Mouse (Mus musculus) MEL (cell line): Measurements from ENCODE around the gene Med15.

Source experiments
- CTCF ChIP-seq, 3 experiments: IDR thresholded peaks in 2 of 3; conservative IDR thresholded peaks in 1 of 3; 2 replicates each; pipeline ENCODE4 v1.5.1; 2011 to 2012; ENCODE audit warnings: low read length in 3 of 3, low read depth in 2 of 3, mild to moderate bottlenecking in 2 of 3, improper control_type of control experiment in 1 of 3, inconsistent platforms in 1 of 3, mixed read lengths in 1 of 3, moderate library complexity in 1 of 3; ENCODE audit not compliant: control insufficient read depth in 1 of 3, insufficient read depth in 1 of 3, poor library complexity in 1 of 3, severe bottlenecking in 1 of 3
- E2F4 ChIP-seq: IDR thresholded peaks from 2 replicates; pipeline ENCODE4 v1.6.1; 2011; ENCODE audit warnings: low read depth, low read length, improper control_type of control experiment, borderline replicate concordance
- EP300 ChIP-seq, 2 experiments: IDR thresholded peaks; 2 replicates each; pipeline ENCODE4 v1.6.1; 2011; ENCODE audit warnings: improper control_type of control experiment in 2 of 2, low read length in 2 of 2, low read depth in 1 of 2, mild to moderate bottlenecking in 1 of 2
- HCFC1 ChIP-seq: IDR thresholded peaks from 2 replicates; pipeline ENCODE4 v1.6.1; 2012; ENCODE audit warnings: low read depth, mild to moderate bottlenecking, inconsistent platforms, low read length, improper control_type of control experiment, moderate library complexity
- JUND ChIP-seq: IDR thresholded peaks from 2 replicates; pipeline ENCODE4 v1.6.1; 2011; ENCODE audit warnings: low read depth, mild to moderate bottlenecking, improper control_type of control experiment, low read length
- MAFK ChIP-seq: IDR thresholded peaks from 2 replicates; pipeline ENCODE4 v1.6.1; 2011; ENCODE audit warnings: low read depth, mild to moderate bottlenecking, low read length, improper control_type of control experiment, borderline replicate concordance
- NRF1 ChIP-seq: IDR thresholded peaks from 2 replicates; pipeline ENCODE4 v1.6.1; 2014; ENCODE audit warnings: low read depth, mild to moderate bottlenecking, inconsistent platforms, low read length, improper control_type of control experiment, moderate library complexity; ENCODE audit not compliant: poor library complexity, insufficient read depth, severe bottlenecking
- POLR2A ChIP-seq, 2 experiments: IDR thresholded peaks; 2 replicates each; pipeline ENCODE4 v1.6.1; 2011 to 2012; ENCODE audit warnings: low read length in 2 of 2, mild to moderate bottlenecking in 2 of 2, control low read depth in 1 of 2, improper control_type of control experiment in 1 of 2, low read depth in 1 of 2, moderate library complexity in 1 of 2; ENCODE audit not compliant: control insufficient read depth in 1 of 2, insufficient read depth in 1 of 2, poor library complexity in 1 of 2
- TCF12 ChIP-seq: IDR thresholded peaks from 2 replicates; pipeline ENCODE4 v1.6.1; 2014; ENCODE audit warnings: low read depth, mild to moderate bottlenecking, inconsistent platforms, low read length, improper control_type of control experiment, moderate library complexity
- USF1 ChIP-seq: IDR thresholded peaks from 2 replicates; pipeline ENCODE4 v1.6.1; 2014; ENCODE audit warnings: low read depth, mild to moderate bottlenecking, inconsistent platforms, low read length, improper control_type of control experiment, moderate library complexity
- ZNF384 ChIP-seq: IDR thresholded peaks from 2 replicates; pipeline ENCODE4 v1.6.1; 2012; ENCODE audit warnings: low read depth, mild to moderate bottlenecking, inconsistent platforms, low read length, improper control_type of control experiment

DNA sequence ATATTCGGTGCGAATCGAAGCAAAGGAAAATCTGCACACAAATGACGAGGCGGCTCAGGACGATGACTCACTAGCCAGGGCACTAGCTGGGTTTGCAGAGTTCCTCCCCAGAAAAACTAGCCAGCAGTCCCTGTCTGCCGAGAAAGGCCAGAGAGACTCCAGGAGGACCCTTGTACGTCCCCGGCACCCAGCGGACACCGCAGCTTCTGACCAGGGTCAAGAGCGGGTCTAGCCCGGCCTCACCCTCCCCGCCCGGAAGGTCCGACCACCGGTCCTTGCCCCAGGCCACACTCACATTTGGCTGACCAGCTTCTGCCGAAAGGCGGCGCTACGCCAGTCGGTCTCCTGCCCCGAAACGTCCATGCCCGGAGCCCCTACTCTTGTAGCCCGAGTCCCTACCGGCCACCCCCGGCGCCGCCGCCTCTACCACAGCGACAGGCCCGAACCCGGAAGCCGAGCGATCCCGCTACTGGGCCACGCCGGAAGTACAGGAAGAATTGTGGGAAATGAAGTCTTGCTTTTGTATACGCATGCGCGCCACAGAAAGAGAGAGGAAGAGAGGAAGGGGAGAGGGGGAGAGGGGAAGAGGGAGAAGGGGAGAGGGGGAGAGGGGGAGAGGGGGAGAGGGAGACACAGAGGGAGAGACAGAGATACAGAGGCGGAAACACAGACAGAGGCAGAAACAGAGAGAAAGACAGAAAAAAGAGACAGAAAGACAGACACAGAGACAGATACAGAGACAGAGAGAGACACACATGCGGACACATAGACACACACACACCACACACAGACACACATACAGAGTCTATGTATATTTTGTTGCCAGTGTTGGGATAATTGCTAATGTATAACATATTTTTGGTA is 10.0 kb downstream of the Med15 start:
- TF ChIP-seq POLR2A (IDR thresholded peaks at IDR 0.05; ENCODE audit: control insufficient read depth in 1 of 2, insufficient read depth in 1 of 2, low read depth in 1 of 2, low read length in 2 of 2, poor library complexity in 1 of 2) (peak; percentile 80 to 87), CTCF (IDR thresholded peaks at IDR 0.05 in 2 of 3, conservative IDR thresholded peaks at IDR 0.05 in 1 of 3; ENCODE audit: control insufficient read depth in 1 of 3, insufficient read depth in 1 of 3, low read depth in 2 of 3, low read length in 3 of 3, poor library complexity in 1 of 3, severe bottlenecking in 1 of 3) (peak in 1 of 3 experiments; percentile 10; a peak in 1 of 6 replicates), MAFK (no peak), USF1 (no peak), TCF12 (peak; percentile 63), E2F4 (no peak), EP300 (IDR thresholded peaks at IDR 0.05; ENCODE audit: low read depth in 1 of 2, low read length in 2 of 2) (no peak), ZNF384 (no peak), JUND (no peak), HCFC1 (peak; percentile 93), NRF1 (peak; percentile 77)
